Mouse (Mus musculus) neural tube, embryonic 12.5 days (tissue): ENCODE results near the gene Arrdc4. TPM values are rescaled to one million over a fixed set of nuclear protein-coding genes. Genes with fewer than 3 reads are reported as not detected.
A peak's percentile ranks its signal among the peaks of the same experiment; 100 is the strongest.

Source experiments
- ATAC-seq: fragments of 200-750 bp; cut with Nextera tagmentation; 2 replicates; pipeline ENCODE4 v1.8.0; 2017; ENCODE audit warnings: low read depth, mild to moderate bottlenecking, moderate TSS enrichment, moderate library complexity; ENCODE audit not compliant: low FRiP score
- H3K27ac ChIP-seq: fragments of 300-500 bp; sonication (generic); 2 replicates; pipeline ENCODE4 v1.5.1; 2016
- H3K27me3 ChIP-seq: fragments of 300-500 bp; sonication (generic); replicated peaks from 2 replicates; pipeline ENCODE4 v1.6.1; 2016; ENCODE audit warnings: mild to moderate bottlenecking
- H3K36me3 ChIP-seq: fragments of 300-500 bp; sonication (generic); 2 replicates; pipeline ENCODE4 v1.6.1; 2016; ENCODE audit warnings: mild to moderate bottlenecking
- H3K4me1 ChIP-seq: fragments of 300-500 bp; sonication (generic); 2 replicates; pipeline ENCODE4 v1.6.1; 2016
- H3K4me2 ChIP-seq: fragments of 300-500 bp; sonication (generic); replicated peaks from 2 replicates; pipeline ENCODE4 v1.6.1; 2016; ENCODE audit warnings: mild to moderate bottlenecking
- H3K4me3 ChIP-seq: fragments of 300-500 bp; sonication (generic); 2 replicates; pipeline ENCODE4 v1.5.1; 2016
- H3K9ac ChIP-seq: fragments of 300-500 bp; sonication (generic); 2 replicates; pipeline ENCODE4 v1.6.1; 2016; ENCODE audit warnings: mild to moderate bottlenecking
- H3K9me3 ChIP-seq: fragments of 300-500 bp; sonication (generic); 2 replicates; pipeline ENCODE4 v1.6.1; 2016; ENCODE audit warnings: mild to moderate bottlenecking
- WGBS: fragments of 180-500 bp; shearing (Covaris S2); methylation state at CpG from one replicate; pipeline ENCODE4 v1.1.7; 2016; 5-methylcytosine and 5-hydroxymethylcytosine counted together
- polyA plus RNA-seq: library from polyadenylated mRNA; unstranded; fragments of >200 nt; fragmentation: Nextera tagmentation; extraction: Ambion mirVana; gene quantifications from 2 replicates; pipeline ENCODE4 v1.2.1, GENCODE M21; 2016

The Arrdc4 gene
- polyA plus RNA-seq, 1 experiment from 2014 or later, result 30.9 TPM

- H3K4me2 ChIP-seq, result no peak overlapping the region
- H3K9me3 ChIP-seq, result no peaks in the 10 kb centered on the region
- H3K27me3 ChIP-seq, result no peaks in the 10 kb centered on the region
- H3K4me3 ChIP-seq, result no peak overlapping the region
- peaks cover 46% of the 10 kb centered on the region for H3K36me3 ChIP-seq
- no peak overlapping the region for H3K9ac ChIP-seq
- peaks cover 19% of the 10 kb centered on the region for H3K4me1 ChIP-seq
- ATAC-seq, result no peak
- H3K27ac ChIP-seq, result no peak overlapping the region
- 67% methylated on average over 2 of the region's 2 CpGs for WGBS
These were observed 4.8 kb downstream of the Arrdc4 start for GRCm38 (mm10) chr7:68744206-68744605.

DNA sequence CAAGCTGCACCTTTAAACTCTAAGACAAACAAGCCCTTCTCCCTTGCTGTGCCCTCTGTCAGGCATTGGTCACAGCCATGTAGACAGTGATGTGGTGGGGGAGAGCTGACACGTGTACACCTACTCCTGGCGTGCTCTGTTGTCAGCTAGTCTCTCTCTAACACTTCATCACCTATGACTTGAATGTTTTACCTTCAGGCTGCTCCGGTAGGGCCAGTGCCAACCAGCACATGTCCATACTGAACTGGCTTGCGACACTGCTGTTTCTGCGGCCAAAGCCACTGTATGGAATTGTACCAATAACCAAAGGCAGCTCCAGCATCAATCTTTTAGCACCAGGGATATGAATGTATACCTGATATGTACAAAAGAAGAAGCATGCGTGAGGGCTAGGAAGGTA lies 8.3 kb downstream of the Arrdc4 start:
- Histone ChIP-seq H3K4me1 (no peaks in the 10 kb centered on the region), H3K9me3 (no peaks in the 10 kb centered on the region), H3K4me3 (no peak overlapping the region), H3K36me3 (peaks cover 66% of the 10 kb centered on the region), H3K27ac (no peak overlapping the region), H3K9ac (no peak overlapping the region), H3K4me2 (no peak overlapping the region), H3K27me3 (no peaks in the 10 kb centered on the region)
- no peak for ATAC-seq
- WGBS, result 94% methylated on average over 6 of the region's 6 CpGs

DNA sequence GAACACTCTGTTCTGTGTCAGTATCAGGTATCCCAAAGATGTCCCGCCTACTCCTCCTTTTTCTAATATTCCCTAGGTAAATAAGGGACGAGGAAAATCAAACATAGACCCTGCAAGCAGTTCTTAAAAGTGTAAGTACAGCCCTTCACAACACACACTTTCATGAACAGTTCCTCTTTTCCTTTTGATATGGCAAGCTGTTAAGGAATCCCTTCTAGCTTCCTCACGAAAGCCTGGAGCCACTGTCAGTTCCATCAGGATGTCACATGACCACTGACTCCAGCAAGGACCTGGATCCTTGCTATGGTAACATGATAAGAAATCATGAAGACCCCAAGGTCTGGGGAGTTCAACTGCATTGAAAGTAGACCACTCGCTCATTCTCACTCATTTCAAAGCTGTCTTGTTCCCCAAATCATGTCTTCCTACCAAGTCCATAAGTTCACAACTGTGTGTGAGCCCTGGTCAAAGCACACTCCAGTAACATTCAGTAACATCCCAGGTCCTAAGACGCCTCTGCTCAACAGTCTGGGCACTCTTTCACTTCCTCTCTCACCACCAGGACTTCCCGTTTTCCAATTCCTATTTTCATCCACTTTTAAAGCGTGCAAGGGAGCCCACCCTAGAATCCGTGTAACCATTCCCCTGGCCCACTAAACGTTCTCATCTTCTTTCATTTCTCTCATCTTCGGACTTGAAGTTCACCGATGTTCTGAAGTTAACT lies 10.2 kb downstream of the Arrdc4 start:
- H3K4me3 ChIP-seq, result no peak overlapping the region
- no peaks in the 10 kb centered on the region for H3K4me1 ChIP-seq
- H3K9me3 ChIP-seq, result no peaks in the 10 kb centered on the region
- no peak overlapping the region for H3K4me2 ChIP-seq
- H3K36me3 ChIP-seq, result peaks cover 56% of the 10 kb centered on the region
- H3K27me3 ChIP-seq, result no peaks in the 10 kb centered on the region
- WGBS, result 92% methylated on average over 11 of the region's 11 CpGs
- no peak overlapping the region for H3K9ac ChIP-seq
- no peak for ATAC-seq
- no peak overlapping the region for H3K27ac ChIP-seq

DNA sequence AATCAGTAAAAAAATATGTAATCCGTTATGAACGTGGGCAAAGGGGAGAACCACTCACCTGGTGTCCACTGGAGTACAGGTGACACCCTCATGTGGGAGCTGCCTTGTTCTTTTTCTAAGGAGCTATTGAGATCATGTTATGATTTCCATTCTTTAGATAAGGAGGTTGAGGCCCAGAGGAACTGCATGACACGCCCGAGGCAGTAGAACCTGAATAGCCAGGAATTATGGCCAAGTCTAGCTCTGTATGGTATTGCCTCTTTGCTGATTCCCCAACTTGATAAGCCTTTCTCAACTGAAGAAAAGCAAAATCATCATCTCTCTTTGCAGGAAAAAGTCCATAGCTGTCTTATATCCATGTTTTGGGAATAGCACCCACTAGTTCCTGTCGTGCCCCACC lies 22.7 kb downstream of the Arrdc4 start:
- 91% methylated on average over 5 of the region's 5 CpGs for WGBS
- no peak for ATAC-seq

GRCm38 (mm10) chr7:68724711-68725110 lies 24.3 kb downstream of the Arrdc4 start:
- no peaks in the 10 kb centered on the region for H3K27me3 ChIP-seq
- 83% methylated on average over 7 of the region's 7 CpGs for WGBS
- H3K27ac ChIP-seq, result no peak overlapping the region
- no peak overlapping the region for H3K9ac ChIP-seq
- H3K4me1 ChIP-seq, result no peaks in the 10 kb centered on the region
- no peak overlapping the region for H3K4me2 ChIP-seq
- no peaks in the 10 kb centered on the region for H3K36me3 ChIP-seq
- H3K9me3 ChIP-seq, result no peaks in the 10 kb centered on the region
- H3K4me3 ChIP-seq, result no peak overlapping the region
- no peak for ATAC-seq

More for the DNA sequence above, 22.7 kb downstream of the Arrdc4 start:
- Histone ChIP-seq H3K9me3 (no peaks in the 10 kb centered on the region), H3K4me3 (no peak overlapping the region), H3K4me1 (no peaks in the 10 kb centered on the region), H3K27ac (no peak overlapping the region), H3K9ac (no peak overlapping the region), H3K27me3 (no peaks in the 10 kb centered on the region), H3K4me2 (no peak overlapping the region), H3K36me3 (no peaks in the 10 kb centered on the region)

DNA sequence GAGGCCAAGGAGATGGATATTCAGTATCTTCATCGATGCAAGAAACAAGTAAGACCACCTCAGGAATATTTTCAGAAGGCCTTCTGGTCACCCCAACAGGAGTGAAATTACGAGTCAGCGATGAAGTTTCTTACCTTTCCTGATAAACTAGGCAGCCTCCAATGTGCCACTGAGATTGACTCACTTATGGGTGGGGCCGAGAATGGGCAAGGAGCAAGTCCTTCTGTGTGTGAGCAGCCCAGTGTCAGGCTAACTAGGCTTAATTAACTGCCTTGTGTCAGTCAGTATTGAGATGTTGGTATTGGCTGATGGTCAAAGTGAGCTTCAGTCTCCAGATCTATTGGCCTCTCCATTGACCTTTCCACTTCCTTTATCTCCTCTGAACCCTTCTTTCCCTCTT lies 27.5 kb downstream of the Arrdc4 start:
- Histone ChIP-seq H3K27me3 (no peaks in the 10 kb centered on the region), H3K9me3 (no peaks in the 10 kb centered on the region), H3K36me3 (no peaks in the 10 kb centered on the region), H3K9ac (no peak overlapping the region), H3K4me2 (no peak overlapping the region), H3K4me3 (no peak overlapping the region), H3K4me1 (no peaks in the 10 kb centered on the region), H3K27ac (no peak overlapping the region)
- WGBS, result 95% methylated on average over 4 of the region's 4 CpGs
- ATAC-seq, result no peak

- no peaks in the 10 kb centered on the region for H3K36me3 ChIP-seq
- H3K27ac ChIP-seq, result no peak overlapping the region
- no peak overlapping the region for H3K4me2 ChIP-seq
- H3K9ac ChIP-seq, result no peak overlapping the region
- H3K4me3 ChIP-seq, result no peak overlapping the region
- H3K4me1 ChIP-seq, result no peaks in the 10 kb centered on the region
- ATAC-seq, result no peak
- no peaks in the 10 kb centered on the region for H3K9me3 ChIP-seq
- H3K27me3 ChIP-seq, result no peaks in the 10 kb centered on the region
These were observed 31.1 kb downstream of the Arrdc4 start for GRCm38 (mm10) chr7:68717988-68718387.

- H3K4me2 ChIP-seq, result 0 out of 2 replicates have a peak overlapping the region, but pooled peaks have one; percentile 14
- no peaks in the 10 kb centered on the region for H3K4me1 ChIP-seq
- H3K27ac ChIP-seq, result no peak overlapping the region
- no peak overlapping the region for H3K4me3 ChIP-seq
- H3K36me3 ChIP-seq, result no peaks in the 10 kb centered on the region
- 49% methylated on average over 10 of the region's 10 CpGs for WGBS
- H3K9ac ChIP-seq, result no peak overlapping the region
- H3K9me3 ChIP-seq, result no peaks in the 10 kb centered on the region
- ATAC-seq, result no peak
- H3K27me3 ChIP-seq, result no peaks in the 10 kb centered on the region
These were observed 31.5 kb downstream of the Arrdc4 start for GRCm38 (mm10) chr7:68717498-68717897.

GRCm38 (mm10) chr7:68716926-68717325 lies 32.1 kb downstream of the Arrdc4 start:
- 77% methylated on average over 8 of the region's 8 CpGs for WGBS
- Histone ChIP-seq H3K9ac (no peak overlapping the region), H3K36me3 (no peaks in the 10 kb centered on the region), H3K4me1 (no peaks in the 10 kb centered on the region), H3K27me3 (no peaks in the 10 kb centered on the region), H3K9me3 (no peaks in the 10 kb centered on the region), H3K27ac (no peak overlapping the region), H3K4me2 (no peak overlapping the region), H3K4me3 (no peak overlapping the region)
- no peak for ATAC-seq

GRCm38 (mm10) chr7:68712928-68713327 lies 36.1 kb downstream of the Arrdc4 start:
- no peaks in the 10 kb centered on the region for H3K36me3 ChIP-seq
- no peak overlapping the region for H3K4me2 ChIP-seq
- ATAC-seq, result no peak
- no peaks in the 10 kb centered on the region for H3K9me3 ChIP-seq
- H3K9ac ChIP-seq, result no peak overlapping the region
- no peaks in the 10 kb centered on the region for H3K4me1 ChIP-seq
- no peak overlapping the region for H3K4me3 ChIP-seq
- no peaks in the 10 kb centered on the region for H3K27me3 ChIP-seq
- H3K27ac ChIP-seq, result no peak overlapping the region
- 86% methylated on average over 1 of the region's 1 CpGs for WGBS

DNA sequence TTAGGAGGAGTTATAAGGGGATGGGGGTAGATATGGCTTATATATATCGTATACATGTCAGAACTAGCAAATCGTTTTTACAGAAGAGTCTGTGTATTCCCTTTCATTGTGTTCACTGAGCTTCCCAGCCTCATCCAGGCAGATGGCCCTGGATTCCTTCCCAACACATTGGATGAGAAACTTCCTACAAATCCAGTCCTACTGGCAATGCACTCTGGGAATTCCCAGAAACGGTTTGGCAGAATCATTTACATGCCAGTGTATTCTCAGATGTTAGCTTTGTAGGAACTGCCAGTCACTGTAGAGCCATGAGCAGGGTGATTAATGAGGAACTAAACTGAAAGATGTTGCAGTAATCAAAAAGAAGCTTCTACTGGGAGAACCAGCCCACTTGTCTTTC lies 36.6 kb downstream of the Arrdc4 start:
- H3K36me3 ChIP-seq, result no peaks in the 10 kb centered on the region
- H3K27ac ChIP-seq, result no peak overlapping the region
- no peaks in the 10 kb centered on the region for H3K4me1 ChIP-seq
- no peaks in the 10 kb centered on the region for H3K27me3 ChIP-seq
- no peak overlapping the region for H3K9ac ChIP-seq
- H3K4me2 ChIP-seq, result no peak overlapping the region
- H3K9me3 ChIP-seq, result no peaks in the 10 kb centered on the region
- no peak for ATAC-seq
- no peak overlapping the region for H3K4me3 ChIP-seq
- 87% methylated on average over 3 of the region's 3 CpGs for WGBS

DNA sequence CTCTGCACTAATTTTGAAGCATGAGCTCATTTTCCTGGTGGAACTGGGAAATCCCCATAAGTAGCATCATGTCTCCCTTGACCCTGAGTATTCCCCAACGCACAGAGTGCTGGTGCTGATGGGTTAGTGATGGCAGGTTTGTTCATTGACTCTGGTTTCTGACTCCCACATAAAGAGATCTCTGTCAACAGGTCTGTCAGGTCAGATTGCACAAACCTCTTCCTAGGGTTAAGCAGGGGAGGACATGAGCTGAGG lies 39.8 kb downstream of the Arrdc4 start:
- Histone ChIP-seq H3K4me2 (no peak overlapping the region), H3K9me3 (no peaks in the 10 kb centered on the region), H3K4me3 (no peak overlapping the region), H3K4me1 (no peaks in the 10 kb centered on the region), H3K27ac (no peak overlapping the region), H3K36me3 (no peaks in the 10 kb centered on the region), H3K27me3 (no peaks in the 10 kb centered on the region), H3K9ac (no peak overlapping the region)
- WGBS, result 87% methylated on average over 1 of the region's 1 CpGs
- no peak for ATAC-seq

DNA sequence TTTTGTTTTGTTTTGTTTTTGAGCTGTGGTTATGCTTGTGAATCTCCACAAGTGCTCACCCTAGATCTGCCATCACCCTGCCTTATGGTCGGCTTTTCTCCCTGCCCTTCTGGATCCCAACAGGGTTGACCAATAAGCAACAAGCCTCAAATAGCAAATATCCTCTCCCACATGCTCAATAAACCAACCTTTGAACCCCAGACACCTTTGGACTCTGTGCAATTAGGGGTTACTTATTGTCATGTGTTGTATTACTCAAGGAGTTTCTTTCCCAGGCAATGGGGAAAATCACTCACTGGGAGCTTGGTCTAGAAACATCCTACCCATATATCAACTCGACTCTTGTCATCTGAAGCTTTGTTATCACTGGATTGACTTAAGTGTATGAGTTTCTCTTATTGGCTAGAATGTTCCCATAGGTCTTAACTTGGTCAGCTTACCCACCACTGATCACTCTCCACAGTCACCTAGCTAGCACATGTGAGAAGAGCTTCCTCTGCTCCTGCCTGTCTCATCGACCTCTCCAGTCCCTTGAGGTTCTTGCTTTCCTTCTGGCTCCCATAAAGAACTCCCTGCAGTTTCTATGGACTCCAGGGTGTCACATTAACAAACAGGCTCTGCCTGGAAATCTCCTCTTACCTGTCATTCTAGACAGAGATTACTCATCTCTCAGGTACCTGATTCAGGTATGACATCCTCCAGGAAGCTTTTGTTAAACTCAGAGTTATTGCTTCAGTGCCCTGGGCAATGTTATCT lies 40.3 kb downstream of the Arrdc4 start:
- Histone ChIP-seq H3K36me3 (no peaks in the 10 kb centered on the region), H3K4me1 (no peaks in the 10 kb centered on the region), H3K9ac (no peak overlapping the region), H3K4me3 (no peak overlapping the region), H3K9me3 (no peaks in the 10 kb centered on the region), H3K4me2 (no peak overlapping the region), H3K27me3 (no peaks in the 10 kb centered on the region), H3K27ac (no peak overlapping the region)
- 84% methylated on average over 3 of the region's 3 CpGs for WGBS
- no peak for ATAC-seq
